Mouse (Mus musculus) layer of hippocampus, adult 9-11 months (tissue): ENCODE data around the gene Ankrd34a.
A peak's percentile ranks its signal among the peaks of the same experiment; 100 is the strongest.

ENCODE experiments used
- DNase-seq: peaks from one replicate; pipeline ENCODE4 v3.0.0; 2022

Gene Ankrd34a

DNA sequence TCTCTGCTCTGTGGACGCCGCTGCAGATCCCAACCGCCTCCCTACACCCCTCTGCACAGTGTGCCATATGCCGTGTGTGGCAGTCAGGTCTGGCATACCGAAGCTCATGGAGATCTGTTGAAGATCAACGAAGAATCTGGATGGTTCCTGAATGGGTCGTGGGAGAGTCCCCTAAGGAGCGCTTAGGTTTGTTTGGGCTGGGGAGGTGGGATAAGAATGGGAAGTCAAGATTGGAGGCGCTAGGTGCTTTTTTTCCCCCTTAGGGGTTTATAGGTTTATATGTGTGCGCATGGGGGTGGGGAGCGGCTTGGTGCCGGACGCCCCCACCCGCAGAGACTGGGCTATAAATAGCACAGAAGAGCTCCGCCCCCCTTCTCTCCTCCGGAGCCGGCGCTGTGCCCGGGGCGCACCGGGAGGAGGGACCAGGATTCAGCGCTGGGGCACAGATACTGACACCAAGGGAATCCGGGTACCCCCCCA, at the start of gene Ankrd34a:
Ankrd34a (plus strand) TSS at position 409 of the 480 bp plus-strand sequence.
- DNase-seq, result peak; percentile 87

DNA sequence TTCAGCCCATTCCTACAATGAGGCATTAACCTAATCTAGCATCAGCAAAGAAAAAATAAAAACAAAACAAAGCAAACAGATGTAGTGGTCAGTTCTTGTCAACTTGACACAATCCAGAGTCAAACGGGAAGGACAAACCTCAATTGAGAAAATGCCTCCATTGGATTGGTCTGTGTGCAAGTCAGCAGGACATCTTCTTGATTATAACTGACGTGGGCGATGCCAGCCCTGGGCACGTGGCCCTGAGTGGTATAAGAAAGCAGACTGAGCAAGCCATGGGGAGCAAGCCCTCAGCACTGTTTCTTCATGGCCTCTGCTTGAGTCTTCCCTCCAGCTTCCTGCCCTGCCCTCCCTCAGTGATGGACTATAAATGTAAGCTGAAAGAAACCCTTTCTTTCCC, 49.6 kb upstream of the Ankrd34a start:
- no peak for DNase-seq

DNA sequence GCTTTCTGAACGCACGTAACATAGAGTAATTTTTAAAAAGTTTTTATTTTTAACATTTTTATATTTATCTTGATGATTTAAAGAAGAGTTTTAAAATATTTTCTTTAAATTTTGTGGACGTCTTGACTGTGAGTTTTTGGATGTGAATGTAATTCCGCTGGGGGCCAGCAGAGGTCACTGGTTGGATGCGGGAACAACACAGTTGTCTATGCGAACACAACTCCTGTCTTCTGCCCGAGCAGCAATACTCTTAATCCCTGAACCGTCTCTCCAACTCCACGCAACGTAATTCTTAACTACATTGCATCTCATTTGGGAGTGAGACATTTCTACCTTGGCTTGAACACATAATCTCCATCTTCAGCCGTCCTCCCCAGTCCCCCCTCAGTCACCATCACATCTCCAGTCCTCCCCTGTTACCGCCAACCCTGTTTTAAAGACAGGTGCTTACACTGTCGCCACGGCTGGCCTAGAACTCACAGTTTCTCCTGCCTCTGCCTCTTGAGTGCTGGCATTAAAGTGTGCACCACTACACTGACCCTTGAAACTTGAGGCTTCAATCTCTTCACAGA, 49.0 kb upstream of the Ankrd34a start:
- no peak for DNase-seq

DNA sequence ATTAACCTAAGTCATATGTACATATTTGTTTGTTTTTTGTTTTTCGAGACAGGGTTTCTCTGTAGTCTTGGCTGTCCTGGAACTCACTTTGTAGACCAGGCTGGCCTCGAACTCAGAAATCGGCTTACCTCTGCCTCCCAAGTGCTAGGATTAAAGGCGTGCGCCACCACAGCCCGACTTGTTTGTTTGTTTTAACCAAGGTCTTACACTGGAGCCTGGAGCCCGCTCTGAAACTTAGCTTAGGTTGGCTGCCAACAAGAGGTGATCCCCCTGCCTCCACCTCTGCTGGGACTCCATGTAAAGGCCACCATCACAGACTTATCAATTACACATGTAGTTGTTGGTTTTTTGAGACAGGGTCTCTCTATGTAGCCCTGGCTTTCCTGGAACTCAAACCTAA, 47.6 kb upstream of the Ankrd34a start:
- no peak for DNase-seq

DNA sequence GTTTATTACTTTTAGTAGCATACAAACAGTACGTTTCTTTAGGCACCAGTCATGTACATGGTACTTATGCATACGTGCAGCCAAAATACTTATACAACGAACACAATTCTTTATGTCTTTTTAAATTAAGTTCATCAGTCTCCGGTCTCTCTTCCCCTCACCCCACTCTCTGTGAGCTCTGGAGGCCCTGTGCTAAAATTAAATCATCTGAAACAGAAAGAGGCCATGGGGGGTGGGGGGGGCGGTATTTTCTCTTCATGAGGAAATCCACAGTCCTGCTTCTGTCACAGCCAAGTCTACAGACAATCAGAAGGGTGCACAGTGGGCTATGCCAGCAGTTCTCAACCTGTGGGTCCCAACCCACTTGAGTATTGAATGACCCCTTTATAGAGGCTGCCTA, 47.1 kb upstream of the Ankrd34a start:
- no peak for DNase-seq

DNA sequence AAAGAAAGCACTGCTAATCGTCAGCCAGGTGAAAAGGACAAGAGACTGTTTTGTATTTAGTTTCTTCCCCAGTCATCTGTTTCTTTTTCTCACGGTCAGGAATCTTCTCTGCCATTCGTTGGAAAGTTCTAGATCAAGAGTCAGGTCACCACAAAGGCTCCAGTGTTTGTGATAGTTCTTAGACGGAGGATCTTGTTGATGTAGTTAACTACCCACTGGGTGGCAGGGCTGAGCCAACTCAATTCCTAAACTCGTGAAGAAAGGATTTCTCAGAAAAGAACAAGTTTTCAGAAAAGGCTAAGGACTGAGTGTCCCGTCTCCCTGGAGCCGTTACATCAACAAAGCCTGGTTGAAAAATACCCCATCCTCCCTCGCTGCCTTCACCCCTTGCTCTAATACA, 45.2 kb upstream of the Ankrd34a start:
- no peak for DNase-seq

DNA sequence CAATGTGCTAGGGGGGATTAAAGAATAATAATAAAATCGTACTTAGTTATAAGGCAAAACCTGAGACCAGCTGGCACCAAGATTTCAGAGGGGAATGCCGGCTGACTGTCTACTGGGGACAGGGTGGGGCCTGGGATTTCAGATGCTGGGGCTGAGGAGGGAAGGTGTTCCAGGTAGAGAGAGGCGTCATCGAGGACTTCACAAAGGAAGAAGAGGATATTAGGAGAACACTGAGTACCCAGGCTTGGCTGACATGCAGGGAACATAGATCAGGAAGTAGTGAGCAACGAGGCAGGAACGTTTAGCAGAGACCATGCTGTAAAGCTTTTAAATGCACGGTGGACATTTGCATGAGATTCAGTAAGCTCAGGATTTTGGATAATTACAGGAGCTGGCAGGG, 44.5 kb upstream of the Ankrd34a start:
- no peak for DNase-seq

DNA sequence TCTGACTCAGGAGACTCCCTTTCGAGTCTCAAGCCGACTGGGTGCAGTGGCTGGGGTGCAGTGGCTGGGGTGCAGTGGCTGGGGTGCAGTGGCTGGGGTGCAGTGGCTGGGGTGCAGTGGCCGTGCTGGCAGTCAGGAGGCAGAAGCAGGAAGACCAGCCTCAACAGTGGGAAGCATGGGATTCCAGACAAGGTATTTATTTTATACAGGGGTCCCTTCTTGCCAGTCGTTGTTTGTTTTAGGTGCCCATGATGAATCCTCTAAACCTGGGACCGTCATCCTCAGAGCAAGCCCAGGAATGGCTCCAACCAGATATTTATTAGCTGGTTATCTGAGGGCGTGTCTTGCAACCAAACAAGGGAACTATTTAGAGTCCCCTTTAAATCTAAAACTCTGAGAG, 42.8 kb upstream of the Ankrd34a start:
- DNase-seq, result no peak

DNA sequence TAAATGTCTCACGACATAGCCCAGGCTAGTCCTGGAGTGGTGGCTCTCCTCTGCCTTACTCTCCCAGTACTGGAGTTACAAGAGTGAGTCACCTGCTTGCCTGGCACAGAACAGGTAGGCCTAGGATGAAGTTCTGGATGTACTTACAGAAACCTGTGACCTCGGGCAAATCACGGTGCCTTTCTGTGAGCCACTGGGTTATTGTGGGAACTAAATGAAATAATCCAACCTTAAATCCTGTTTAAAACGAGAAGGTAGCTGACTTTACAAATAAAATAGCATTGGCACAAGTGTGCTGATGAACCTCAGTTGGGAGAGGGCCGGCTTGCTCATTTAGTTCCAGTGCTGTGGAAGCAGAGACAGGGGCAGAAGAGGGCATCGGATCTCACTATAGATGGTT, 42.2 kb upstream of the Ankrd34a start:
- DNase-seq, result no peak

DNA sequence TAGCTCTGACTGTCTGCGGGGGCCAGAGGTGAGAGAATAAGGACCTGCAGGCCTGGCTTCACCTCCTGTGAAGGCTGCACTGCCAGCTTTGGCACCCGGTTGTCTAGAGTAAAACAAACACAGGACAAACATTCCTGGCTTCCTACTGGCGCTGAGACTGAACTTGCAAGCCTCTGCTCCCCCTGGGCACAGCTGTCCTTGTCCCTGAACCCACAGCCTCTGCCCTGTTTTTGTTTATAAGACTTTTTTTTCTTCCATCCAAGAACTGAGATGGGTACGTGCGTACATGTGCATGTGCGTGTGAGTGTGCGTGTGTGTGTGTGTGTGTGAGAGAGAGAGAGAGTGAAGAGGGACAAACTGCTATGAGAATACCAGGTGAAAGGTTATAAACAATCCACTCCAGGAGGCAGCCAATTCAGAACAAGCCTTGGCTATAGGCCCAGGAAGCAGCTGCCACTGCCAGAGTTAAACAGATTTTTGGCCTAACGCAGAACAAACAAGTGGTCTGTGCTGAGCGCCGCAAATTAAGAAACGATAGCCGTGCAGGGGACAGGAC, 41.3 kb upstream of the Ankrd34a start:
- peak; percentile 51 for DNase-seq

DNA sequence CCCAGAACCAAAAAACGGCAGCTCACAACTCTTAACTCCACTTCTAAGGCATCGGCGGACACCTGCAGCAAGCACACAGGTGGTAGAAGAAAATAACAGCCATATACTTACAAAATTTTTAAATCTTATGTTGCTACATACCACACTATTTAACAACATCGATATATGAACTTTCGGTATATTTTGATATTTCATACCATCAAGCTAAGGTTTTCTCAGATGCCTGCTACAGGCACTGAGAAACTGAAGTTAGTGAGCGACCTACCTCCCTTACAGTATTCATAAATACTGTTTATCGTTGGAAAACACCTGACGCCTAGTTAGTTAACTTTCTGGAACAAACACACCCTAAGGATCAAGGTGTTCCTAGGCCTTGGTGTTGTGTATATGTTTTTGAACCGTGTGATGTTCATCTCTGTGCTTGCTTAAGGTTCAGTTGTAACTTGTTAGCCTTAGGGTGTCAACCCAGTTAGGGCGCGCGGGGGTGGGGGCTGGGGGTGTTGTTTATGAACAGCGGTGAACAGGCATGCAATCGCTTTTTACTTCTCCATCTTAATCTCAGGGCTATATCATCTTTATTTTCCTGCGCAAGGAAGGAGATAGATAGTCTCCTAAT, 40.3 kb upstream of the Ankrd34a start:
- no peak for DNase-seq

DNA sequence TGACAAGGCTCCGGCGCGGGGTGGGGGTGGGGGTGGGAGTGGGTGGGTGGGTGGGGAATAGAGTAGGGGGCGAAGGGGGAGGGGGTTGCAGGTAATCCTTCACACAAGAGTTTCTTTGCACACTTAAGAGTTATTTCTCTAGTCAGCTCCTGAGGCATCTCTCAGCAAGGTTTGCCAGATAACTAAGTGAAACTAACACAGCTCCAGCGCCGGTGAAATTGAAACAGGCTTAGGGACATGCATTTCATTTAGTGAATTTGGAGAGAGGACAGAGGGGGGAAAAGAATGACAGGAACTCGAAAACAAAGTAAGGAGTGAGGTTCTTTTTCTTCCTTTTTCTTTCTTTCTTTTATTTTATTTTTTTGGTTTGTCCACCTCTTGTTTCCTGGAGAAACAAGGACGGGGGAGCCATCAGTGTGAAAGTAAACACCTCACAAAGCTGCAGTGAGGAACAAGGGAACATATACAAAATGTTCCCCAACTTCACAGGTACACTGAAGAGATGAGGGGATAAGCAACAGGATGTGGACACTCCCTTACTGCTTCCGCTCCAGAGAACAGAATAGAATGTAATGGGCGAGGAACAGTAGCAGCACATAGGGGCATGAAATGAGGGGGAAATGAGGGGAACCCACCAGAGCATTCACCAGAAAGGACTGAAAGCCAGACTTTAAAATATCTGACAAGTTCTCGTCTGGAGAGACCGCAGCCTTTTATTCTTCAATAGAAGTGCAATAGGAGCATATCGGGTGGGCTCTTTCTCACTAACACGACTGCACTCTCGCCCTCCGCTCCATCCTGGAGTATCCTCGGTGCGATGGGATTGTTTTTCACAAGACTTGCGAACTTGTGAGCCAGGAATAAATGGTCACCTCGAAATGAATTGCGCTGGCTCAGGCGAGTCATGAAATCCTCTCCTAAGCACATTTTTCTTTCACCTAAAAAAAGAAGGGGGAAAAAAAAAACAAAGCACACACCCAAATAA, 39.5 kb upstream of the Ankrd34a start:
- no peak for DNase-seq

DNA sequence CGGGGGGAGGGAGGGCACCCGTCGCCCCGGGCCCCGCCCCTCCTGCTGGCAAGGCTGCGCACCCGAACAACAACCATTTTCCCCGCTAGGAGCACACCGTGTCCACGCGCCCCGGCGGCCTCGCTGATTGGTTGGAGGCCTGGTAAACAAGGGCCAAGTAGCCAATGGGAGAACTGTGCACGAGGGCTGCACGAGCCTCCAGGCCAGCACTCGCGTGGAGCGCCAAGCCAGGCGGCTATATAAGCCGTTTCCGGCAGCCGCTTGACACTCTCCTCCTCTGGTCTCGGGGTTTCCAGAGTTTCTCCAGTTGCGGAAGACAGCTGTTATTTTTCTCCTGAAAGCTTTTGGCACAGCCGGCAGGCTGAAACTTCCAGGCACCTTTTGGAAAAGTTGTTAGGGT, 38.7 kb upstream of the Ankrd34a start, which contains the start of gene Txnip:
Txnip (plus strand) TSS at position 264 of the 400 bp plus-strand sequence.
- peak; percentile 98 for DNase-seq

DNA sequence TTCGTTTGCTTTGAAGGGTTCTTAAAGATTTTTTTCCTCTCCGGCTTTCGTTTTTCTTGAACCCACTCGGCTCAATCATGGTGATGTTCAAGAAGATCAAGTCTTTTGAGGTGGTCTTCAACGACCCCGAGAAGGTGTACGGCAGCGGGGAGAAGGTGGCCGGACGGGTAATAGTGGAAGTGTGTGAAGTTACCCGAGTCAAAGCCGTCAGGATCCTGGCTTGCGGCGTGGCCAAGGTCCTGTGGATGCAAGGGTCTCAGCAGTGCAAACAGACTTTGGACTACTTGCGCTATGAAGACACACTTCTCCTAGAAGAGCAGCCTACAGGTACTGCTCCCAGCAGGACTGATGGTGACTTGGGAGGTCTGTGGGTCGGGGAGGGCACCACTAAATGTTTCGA, 38.3 kb upstream of the Ankrd34a start:
- no peak for DNase-seq

DNA sequence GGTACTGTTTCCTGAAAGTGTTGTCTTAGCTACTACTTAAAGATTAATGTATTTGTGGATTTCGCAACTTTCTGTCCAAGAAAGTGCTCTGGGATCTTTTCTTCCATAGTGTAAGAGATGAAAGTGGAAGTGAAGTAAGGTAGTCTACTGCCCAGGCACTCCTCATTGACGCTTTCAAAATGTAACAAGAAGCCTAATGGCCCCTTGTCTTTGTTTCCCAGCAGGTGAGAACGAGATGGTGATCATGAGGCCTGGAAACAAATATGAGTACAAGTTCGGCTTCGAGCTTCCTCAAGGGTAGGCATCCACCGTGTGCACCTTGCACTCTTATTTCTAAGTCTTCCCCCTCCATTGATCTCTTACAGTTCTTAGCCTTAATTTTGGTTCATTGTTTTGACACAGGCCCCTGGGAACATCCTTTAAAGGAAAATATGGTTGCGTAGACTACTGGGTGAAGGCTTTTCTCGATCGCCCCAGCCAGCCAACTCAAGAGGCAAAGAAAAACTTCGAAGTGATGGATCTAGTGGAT, 37.7 kb upstream of the Ankrd34a start:
- DNase-seq, result no peak

DNA sequence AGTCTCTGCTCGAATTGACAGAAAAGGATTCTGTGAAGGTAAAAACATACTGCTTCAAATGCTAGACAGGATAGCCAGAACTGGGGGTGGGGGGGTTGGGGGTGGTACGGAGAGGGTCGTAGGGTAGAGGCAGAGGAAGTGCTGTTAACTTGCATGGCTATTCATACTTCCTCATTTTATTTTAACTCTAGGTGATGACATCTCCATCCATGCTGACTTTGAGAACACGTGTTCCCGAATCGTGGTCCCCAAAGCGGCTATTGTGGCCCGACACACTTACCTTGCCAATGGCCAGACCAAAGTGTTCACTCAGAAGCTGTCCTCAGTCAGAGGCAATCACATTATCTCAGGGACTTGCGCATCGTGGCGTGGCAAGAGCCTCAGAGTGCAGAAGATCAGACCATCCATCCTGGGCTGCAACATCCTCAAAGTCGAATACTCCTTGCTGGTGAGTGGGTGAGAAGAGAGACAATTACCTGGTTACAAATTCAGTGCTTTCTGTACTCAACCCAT, 37.0 kb upstream of the Ankrd34a start:
- no peak for DNase-seq

DNA sequence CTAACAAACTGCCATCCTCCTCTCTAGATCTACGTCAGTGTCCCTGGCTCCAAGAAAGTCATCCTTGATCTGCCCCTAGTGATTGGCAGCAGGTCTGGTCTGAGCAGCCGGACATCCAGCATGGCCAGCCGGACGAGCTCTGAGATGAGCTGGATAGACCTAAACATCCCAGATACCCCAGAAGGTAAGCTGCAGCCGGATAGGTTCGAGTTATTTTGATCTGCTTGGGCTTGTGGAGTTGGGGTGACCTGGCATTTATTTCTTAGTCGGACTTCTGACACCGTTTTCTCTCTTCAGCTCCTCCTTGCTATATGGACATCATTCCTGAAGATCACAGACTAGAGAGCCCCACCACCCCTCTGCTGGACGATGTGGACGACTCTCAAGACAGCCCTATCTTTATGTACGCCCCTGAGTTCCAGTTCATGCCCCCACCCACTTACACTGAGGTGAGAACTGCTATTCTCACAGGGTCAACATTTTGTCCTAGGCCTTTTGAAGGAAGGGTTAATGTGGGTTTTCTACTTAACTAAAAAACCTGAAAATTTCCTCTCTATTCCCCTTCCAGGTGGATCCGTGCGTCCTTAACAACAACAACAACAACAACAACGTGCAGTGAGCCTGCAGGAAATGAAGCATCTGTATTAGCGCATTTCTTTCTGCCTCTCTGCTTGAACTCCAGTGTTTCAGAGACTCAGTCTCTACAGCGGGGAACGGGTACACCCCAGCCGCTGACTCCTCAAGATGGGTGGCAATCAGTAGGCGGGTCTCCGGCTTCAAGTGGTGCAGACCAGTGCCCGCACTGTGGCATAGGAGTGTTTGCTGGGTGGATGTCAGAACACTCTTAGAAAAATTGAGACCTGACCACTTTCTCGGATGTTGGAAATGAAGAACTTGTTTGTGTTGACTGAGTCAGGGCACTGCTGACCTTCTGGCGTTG, 36.3 kb upstream of the Ankrd34a start:
- DNase-seq, result no peak

DNA sequence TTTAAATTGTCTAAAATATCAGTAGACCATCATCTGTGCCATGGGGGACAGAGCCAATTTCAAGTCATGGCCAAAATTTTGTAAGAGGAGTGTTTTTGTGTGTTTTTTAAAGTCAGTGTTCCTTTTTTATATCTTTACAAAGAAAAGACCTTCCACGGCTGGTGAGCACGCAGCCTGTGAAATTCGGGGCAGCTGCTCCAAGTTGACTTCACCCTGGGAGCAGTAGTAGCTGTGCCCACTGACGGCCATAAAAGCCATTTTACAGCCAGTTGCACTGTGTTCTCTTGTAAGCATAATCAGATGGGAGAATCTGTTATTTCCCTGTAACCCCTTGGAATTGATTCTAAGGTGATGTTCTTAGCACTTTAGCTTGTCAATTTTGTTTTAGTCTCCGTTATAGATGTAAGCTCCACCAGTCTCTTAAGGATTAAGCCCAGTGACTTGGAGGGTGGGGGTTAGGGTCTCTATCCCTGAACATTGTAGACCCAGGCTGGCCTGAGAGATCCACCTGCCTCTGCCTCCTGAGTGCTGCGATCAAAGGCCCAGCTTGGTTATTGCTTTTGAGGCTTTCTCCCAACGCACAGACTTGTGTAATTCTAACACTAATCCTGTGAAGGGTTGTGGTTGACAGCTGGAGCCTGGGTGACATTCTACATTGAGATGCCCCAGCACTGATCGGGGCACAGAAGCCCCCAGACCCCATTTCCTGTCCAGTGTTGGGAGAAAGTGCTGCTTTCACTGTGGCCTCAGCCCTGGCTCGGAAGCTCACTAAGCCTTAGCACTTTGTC, 35.4 kb upstream of the Ankrd34a start:
- no peak for DNase-seq

DNA sequence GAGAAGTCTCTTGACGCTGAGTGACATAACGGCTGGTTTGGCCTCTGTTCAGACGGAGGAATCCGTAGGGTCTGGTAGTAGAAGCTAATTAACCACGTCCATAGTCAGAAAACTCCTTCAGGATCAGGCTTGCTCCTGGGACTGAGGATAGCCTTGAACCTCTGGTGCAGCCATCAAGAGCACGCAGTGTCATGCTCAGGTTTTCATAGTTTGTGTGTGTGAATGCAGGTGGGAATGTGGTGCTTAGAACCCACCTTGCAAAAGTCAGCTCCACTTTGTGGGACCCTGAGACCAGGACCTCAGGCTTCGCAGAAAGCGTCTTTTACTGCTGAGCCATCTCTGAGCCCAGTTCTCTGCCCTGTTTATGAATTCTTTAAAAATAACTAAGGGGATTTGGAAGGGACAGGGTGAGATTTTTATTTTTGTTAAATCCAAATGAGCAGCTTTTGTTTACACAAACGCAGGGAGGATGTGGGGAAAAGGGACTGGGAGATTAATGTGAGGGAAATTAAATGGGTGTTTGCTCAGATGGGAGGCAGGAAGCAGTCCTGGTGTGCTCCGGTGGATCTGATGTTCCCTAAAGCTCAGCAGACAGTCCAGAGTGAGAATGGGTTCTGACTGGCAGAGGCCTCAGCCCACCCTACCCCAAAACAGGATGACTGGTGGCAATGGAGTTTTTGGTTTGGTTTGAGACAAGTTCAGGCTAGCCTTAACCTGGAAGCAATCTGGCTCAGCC, 34.3 kb upstream of the Ankrd34a start:
- DNase-seq, result no peak

DNA sequence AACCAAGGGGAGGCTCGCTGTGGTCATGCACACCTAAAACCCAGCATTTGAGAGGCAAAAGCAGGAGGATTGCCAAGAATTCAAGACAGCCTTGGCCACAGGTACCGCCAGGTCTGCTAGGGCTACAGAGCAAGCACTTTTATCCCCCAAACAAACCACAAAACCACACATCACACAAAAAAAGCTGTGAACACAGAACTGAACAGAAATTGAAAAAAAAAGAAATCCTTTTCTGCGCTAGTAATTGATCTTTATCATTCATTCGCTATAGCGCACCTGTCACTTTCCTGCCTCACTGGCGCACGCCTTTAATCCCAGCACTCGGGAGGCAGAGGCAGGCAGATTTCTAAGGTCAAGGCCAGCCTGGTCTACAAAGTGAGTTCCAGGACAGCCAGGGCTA, 33.2 kb upstream of the Ankrd34a start:
- DNase-seq, result no peak
